Mouse (Mus musculus) heart, postnatal 4 days (tissue): Measurements from ENCODE around the gene Urah. TPM values are rescaled to one million over a fixed set of nuclear protein-coding genes. Genes with fewer than 3 reads are reported as not detected.

Source experiments
- DNase-seq: peaks from one replicate; pipeline ENCODE4 v3.0.0; 2021
- total RNA-seq, 2 experiments: library from RNA; stranded (reverse); gene quantifications; 2 replicates each; pipeline ENCODE4 v1.2.3; 2021

Urah gene
- total RNA-seq, 2 experiments from 2014 or later, result not detected

DNA sequence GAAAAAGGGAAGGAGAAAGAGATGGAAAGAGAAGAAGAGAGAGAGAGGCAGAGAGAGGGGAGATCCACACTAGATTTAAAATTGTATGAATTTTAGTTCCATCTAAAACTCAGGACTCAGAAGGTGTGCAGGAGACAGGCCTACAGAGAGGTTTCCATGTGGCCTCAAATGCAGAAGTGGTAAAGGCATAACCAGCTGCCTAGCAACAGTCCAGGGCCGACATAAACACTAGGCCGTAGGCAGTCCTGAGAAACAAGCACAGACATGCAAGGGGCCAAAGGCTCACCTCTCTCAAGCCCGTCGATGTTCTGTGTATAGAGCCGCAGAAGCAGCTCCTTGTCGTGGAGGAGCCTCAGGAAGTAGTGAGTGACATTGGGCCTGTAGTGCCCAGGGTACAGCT, 42.5 kb downstream of the Urah start:
- DNase-seq, result no peak

GRCm38 (mm10) chr7:140879355-140879754, 44.5 kb downstream of the Urah start:
- no peak for DNase-seq

- no peak for DNase-seq
Measured at GRCm38 (mm10) chr7:140880419-140880818, 45.6 kb downstream of the Urah start.

DNA sequence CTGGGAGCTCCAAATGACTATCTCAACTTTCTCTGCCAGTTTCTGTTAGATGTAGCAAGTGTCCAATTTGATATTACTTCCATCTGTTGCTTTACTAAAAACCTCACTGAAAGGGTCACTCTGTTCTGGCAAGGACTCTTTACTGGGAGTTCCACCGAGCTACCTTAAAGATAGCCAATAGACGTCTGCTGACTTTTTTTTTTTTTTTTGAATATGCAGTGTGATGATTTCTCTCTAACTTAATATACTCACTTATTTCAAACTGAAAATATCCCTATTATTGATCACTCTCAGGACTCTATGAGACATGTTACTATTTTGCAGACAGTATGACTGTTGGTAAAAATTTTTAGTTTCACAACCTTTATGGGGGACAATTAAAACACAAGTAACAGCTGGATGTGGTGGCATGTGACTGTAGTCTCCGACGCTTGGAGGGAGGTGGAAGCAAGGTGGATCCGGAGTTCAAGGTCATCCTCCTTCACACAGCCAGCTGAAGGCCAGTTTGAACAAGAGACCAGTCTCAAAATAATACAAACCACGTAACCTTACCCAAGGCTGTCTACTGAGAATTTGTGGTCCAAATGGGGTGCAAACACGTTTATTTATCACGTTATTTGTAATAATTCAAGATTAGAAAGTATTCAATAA, 46.2 kb downstream of the Urah start:
- DNase-seq, result no peak

GRCm38 (mm10) chr7:140881696-140882468, 47.1 kb downstream of the Urah start, which contains the start of the genes Psmd13 and Sirt3:
Gene Psmd13 (plus strand): TSS chr7:140881968.
Gene Sirt3 (minus strand): TSS chr7:140882309.
- DNase-seq, result peak; percentile 96

DNA sequence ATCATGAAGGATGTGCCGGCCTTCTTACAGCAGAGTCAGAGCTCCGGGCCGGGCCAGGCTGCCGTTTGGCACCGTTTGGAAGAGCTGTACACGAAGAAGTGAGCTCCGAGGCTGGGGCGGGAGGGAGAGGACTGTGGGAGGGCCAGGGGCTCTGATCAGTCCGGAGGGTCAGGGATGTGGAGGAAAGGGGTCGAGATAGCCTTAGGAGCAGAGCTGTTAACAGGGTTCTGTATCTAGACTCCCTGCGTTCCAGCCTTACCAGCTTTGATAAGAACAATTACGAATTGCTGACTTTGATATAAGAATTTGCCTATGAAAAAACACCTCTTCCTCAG, 47.6 kb downstream of the Urah start:
- no peak for DNase-seq

Other genes with a start within 250 kb of the Urah start
- gene Olfr46, start 233.7 kb upstream of the Urah start, total RNA-seq, result not detected
- gene Olfr61, start 206.0 kb upstream of the Urah start, total RNA-seq, result not detected
- gene Olfr53, start 188.6 kb upstream of the Urah start, total RNA-seq, result not detected
- not detected for gene Olfr539, start 175.1 kb upstream of the Urah start, total RNA-seq
- gene Olfr45, start 153.1 kb upstream of the Urah start, total RNA-seq, result not detected
- not detected for gene Olfr541, start 137.8 kb upstream of the Urah start, total RNA-seq
- under 1 TPM in 1 of 2 experiments, not detected in 1; 0.24 TPM for gene Cyp2e1, start 71.3 kb upstream of the Urah start, total RNA-seq
- gene Syce1, start 47.2 kb upstream of the Urah start, total RNA-seq, result under 1 TPM; 0.18 to 0.24 TPM
- gene Zfp941, start 12.8 kb upstream of the Urah start, total RNA-seq, result under 1 TPM; 0.76 to 0.97 TPM
- 10 to 100 TPM in 1 of 2 experiments, 1 to 10 TPM in 1; 9.7 to 10.6 TPM for gene Scgb1c1, start 10.5 kb downstream of the Urah start, total RNA-seq
- not detected for gene Odf3, start 12.8 kb downstream of the Urah start, total RNA-seq
- gene Gm45785, start 21.3 kb downstream of the Urah start, total RNA-seq, result under 1 TPM in 1 of 2 experiments, not detected in 1; 0.29 TPM
- gene Ric8a, start 21.9 kb downstream of the Urah start, total RNA-seq, result 10 to 100 TPM; 25.2 to 32.3 TPM
- 10 to 100 TPM; 13.5 to 15.9 TPM for gene Bet1l, start 22.6 kb downstream of the Urah start, total RNA-seq
- 100 to 1,000 TPM; 119 to 120 TPM for gene Psmd13, start 47.0 kb downstream of the Urah start, total RNA-seq
- gene Sirt3, start 47.3 kb downstream of the Urah start, total RNA-seq, result 10 to 100 TPM; 45.1 to 49.1 TPM
- gene Cox8b, start 65.4 kb downstream of the Urah start, total RNA-seq, result 1,000 to 10,000 TPM; 1,034 to 1,156 TPM
- gene Nlrp6, start 85.9 kb downstream of the Urah start, total RNA-seq, result not detected
- 1 to 10 TPM; 8.4 to 8.7 TPM for gene Pgghg, start 106.4 kb downstream of the Urah start, total RNA-seq
- gene Ifitm5, start 115.3 kb downstream of the Urah start, total RNA-seq, result 1 to 10 TPM in 1 of 2 experiments, under 1 TPM in 1; 0.72 to 1.4 TPM
- gene Gm45717, start 120.9 kb downstream of the Urah start, total RNA-seq, result not detected
- 100 to 1,000 TPM; 178 to 182 TPM for gene Ifitm2, start 121.0 kb downstream of the Urah start, total RNA-seq
- gene Ifitm1, start 132.2 kb downstream of the Urah start, total RNA-seq, result 1 to 10 TPM; 2.6 to 3.0 TPM
- gene Ifitm3, start 175.8 kb downstream of the Urah start, total RNA-seq, result 10 to 100 TPM; 79.3 to 83.8 TPM
- gene Ifitm6, start 182.9 kb downstream of the Urah start, total RNA-seq, result under 1 TPM in 1 of 2 experiments, not detected in 1; 0.56 TPM
- not detected for gene Gm17387, start 194.1 kb downstream of the Urah start, total RNA-seq
- under 1 TPM; 0.26 to 0.54 TPM for gene B4galnt4, start 226.1 kb downstream of the Urah start, total RNA-seq
- gene Pkp3, start 243.2 kb downstream of the Urah start, total RNA-seq, result under 1 TPM in 1 of 2 experiments, not detected in 1; 0.23 TPM